Mouse (Mus musculus) telencephalon, adult 2 months (tissue): Measurements from ENCODE around the gene Stx5a.
A peak's percentile ranks its signal among the peaks of the same experiment; 100 is the strongest.

Experiments used
- DNase-seq: peaks from one replicate; pipeline ENCODE4 v3.0.0-alpha.2; 2011; ENCODE audit warnings: low read depth, low spot score

Gene Stx5a

GRCm38 (mm10) chr19:8798947-8799315 is 57.7 kb downstream of the Stx5a start:
- DNase-seq: no peak

DNA sequence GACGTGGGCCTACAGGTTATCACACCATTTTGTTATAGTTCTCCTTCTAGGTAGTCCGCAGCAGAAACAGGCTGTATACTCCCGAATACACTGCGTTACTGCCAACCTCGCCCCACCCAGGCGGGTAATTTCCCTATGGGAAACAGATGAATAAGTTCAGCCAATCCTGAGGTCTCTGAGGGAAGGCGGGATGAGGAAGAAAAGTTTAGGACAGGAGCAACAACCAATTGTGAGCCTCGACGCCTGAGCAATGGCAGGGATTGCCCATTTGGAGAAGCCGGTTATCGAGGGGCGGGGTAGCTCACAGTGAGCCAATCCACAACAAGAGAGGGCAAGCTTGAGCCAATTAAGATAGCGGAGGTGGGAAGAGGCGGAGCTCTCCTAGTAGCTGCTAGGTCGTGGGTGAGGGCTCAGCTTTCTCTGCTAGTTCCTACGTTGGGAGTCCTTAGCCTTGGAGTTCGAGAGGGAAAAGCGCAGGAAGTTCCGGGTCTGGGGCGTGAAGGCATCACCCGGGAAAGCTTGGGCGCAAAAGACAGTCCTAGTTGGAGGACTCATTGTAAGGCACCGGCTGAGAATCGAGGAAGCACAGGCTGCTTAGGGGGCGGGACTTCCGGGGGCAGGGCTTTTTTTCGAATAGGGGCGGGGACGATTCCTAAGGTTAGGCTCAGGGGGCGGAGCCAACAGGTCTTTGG is 61.1 kb downstream of the Stx5a start, which contains the start of gene Zbtb3:
Gene Zbtb3, plus strand, starts transcription at position 426 of the 692 bp plus-strand sequence.
- DNase-seq: peak; percentile 99

- no peak for DNase-seq
These were observed 62.1 kb downstream of the Stx5a start for GRCm38 (mm10) chr19:8803204-8803780.

GRCm38 (mm10) chr19:8803879-8804660 is 62.9 kb downstream of the Stx5a start:
- no peak for DNase-seq
